Mouse (Mus musculus): ENCODE results near the gene Trarg1.

Gene Trarg1

GRCm38 (mm10) chr11:76674199-76674598 is 5.4 kb upstream of the Trarg1 start:
- DNase-seq (ENCODE audit: low spot score): no peak

- DNase-seq (ENCODE audit: low spot score): no peak
Observed at GRCm38 (mm10) chr11:76674704-76675103, 4.9 kb upstream of the Trarg1 start.

- DNase-seq (ENCODE audit: low spot score): no peak
Observed at GRCm38 (mm10) chr11:76685604-76686003, 6.0 kb downstream of the Trarg1 start.

- DNase-seq (ENCODE audit: low spot score): no peak
Observed at GRCm38 (mm10) chr11:76692096-76692495, 12.5 kb downstream of the Trarg1 start.

GRCm38 (mm10) chr11:76695810-76696209 is 16.2 kb downstream of the Trarg1 start:
- no peak for DNase-seq (ENCODE audit: low spot score)

- no peak for DNase-seq (ENCODE audit: low spot score)
Observed at GRCm38 (mm10) chr11:76699626-76700025, 20.0 kb downstream of the Trarg1 start.

GRCm38 (mm10) chr11:76707656-76708055 is 28.0 kb downstream of the Trarg1 start:
- no peak for DNase-seq (ENCODE audit: low spot score)

- DNase-seq (ENCODE audit: low spot score): no peak
Observed at GRCm38 (mm10) chr11:76708066-76708465, 28.5 kb downstream of the Trarg1 start.

- no peak for DNase-seq (ENCODE audit: low spot score)
Observed at GRCm38 (mm10) chr11:76708881-76709280, 29.3 kb downstream of the Trarg1 start.

GRCm38 (mm10) chr11:76709625-76710452 is 30.2 kb downstream of the Trarg1 start:
- peak; percentile 49 for DNase-seq (ENCODE audit: low spot score)

GRCm38 (mm10) chr11:76717000-76717399 is 37.4 kb downstream of the Trarg1 start:
- DNase-seq (ENCODE audit: low spot score): no peak

GRCm38 (mm10) chr11:76723911-76724310 is 44.3 kb downstream of the Trarg1 start:
- no peak for DNase-seq (ENCODE audit: low spot score)

GRCm38 (mm10) chr11:76728093-76728492 is 48.5 kb downstream of the Trarg1 start:
- no peak for DNase-seq (ENCODE audit: low spot score)

- DNase-seq (ENCODE audit: low spot score): no peak
Observed at GRCm38 (mm10) chr11:76730650-76731049, 51.0 kb downstream of the Trarg1 start.

- no peak for DNase-seq (ENCODE audit: low spot score)
Observed at GRCm38 (mm10) chr11:76734560-76734959, 55.0 kb downstream of the Trarg1 start.

- no peak for DNase-seq (ENCODE audit: low spot score)
Observed at GRCm38 (mm10) chr11:76735753-76736324, 56.2 kb downstream of the Trarg1 start.

- DNase-seq (ENCODE audit: low spot score): no peak
Observed at GRCm38 (mm10) chr11:76739125-76739524, 59.5 kb downstream of the Trarg1 start.

- no peak for DNase-seq (ENCODE audit: low spot score)
Observed at GRCm38 (mm10) chr11:76742511-76742910, 62.9 kb downstream of the Trarg1 start.

GRCm38 (mm10) chr11:76744550-76744949 is 64.9 kb downstream of the Trarg1 start:
- DNase-seq (ENCODE audit: low spot score): no peak

GRCm38 (mm10) chr11:76745921-76746320 is 66.3 kb downstream of the Trarg1 start:
- no peak for DNase-seq (ENCODE audit: low spot score)

Measured in ovary, postnatal 36 days (tissue).